Mouse (Mus musculus) left cerebral cortex, adult 6 months (tissue): ENCODE data around the gene Gm5286. TPM values are rescaled to one million over a fixed set of nuclear protein-coding genes. Genes with fewer than 3 reads are reported as not detected.

ENCODE experiments used
- long read RNA-seq, 2 experiments: library from polyadenylated mRNA; unstranded; transcript quantifications; one replicate each; pipeline ENCODE4 v2.0.0; 2019 to 2020
- polyA plus RNA-seq: library from polyadenylated mRNA; unstranded; fragments of <200 nt; fragmentation: Nextera tagmentation; gene quantifications from 2 replicates; pipeline ENCODE4 v1.2.3, GENCODE M21; 2021

Gm5286 gene
- not detected in 2 replicates for polyA plus RNA-seq
- long read RNA-seq, experiment 1: 0 reads
- long read RNA-seq, experiment 2: 0 reads

GRCm38 (mm10) chr3:94196414-94196813, at the start of gene Gm5286:
Gene Gm5286, plus strand, starts transcription at chr3:94196714.

GRCm38 (mm10) chr3:94178093-94178492, 18.4 kb upstream of the Gm5286 start, which contains the start of gene Gm10696:
Gene Gm10696, minus strand, starts transcription at chr3:94178193.

Other genes with a start within 250 kb of the Gm5286 start
- not detected in 2 replicates for gene Tdpoz5, start 235.4 kb upstream of the Gm5286 start, polyA plus RNA-seq
- not detected in 2 replicates for gene Gm9125, start 141.8 kb upstream of the Gm5286 start, polyA plus RNA-seq
- gene Gm10697, start 124.1 kb upstream of the Gm5286 start, polyA plus RNA-seq: not detected in 2 replicates
- not detected in 2 replicates for gene Gm10696, start 18.5 kb upstream of the Gm5286 start, polyA plus RNA-seq
- gene Gm4778, start 67.3 kb downstream of the Gm5286 start, polyA plus RNA-seq: not detected in 2 replicates
- 23.1 and 26.8 TPM in 2 replicates for gene Them4, start 113.4 kb downstream of the Gm5286 start, polyA plus RNA-seq
- not detected in 2 replicates for gene Them5, start 145.4 kb downstream of the Gm5286 start, polyA plus RNA-seq
- 0.15 and 1.1 TPM in 2 replicates for gene C2cd4d, start 165.7 kb downstream of the Gm5286 start, polyA plus RNA-seq
- gene Rorc, start 176.1 kb downstream of the Gm5286 start, polyA plus RNA-seq: 1.9 and 2.5 TPM in 2 replicates
- gene Lingo4, start 201.8 kb downstream of the Gm5286 start, polyA plus RNA-seq: 0.24 and 0.36 TPM in 2 replicates
- 14.9 and 19.5 TPM in 2 replicates for gene Tdrkh, start 216.6 kb downstream of the Gm5286 start, polyA plus RNA-seq
- 61.1 and 62.9 TPM in 2 replicates for gene Mrpl9, start 246.6 kb downstream of the Gm5286 start, polyA plus RNA-seq
- 0.20 and 0.23 TPM in 2 replicates for gene Oaz3, start 247.2 kb downstream of the Gm5286 start, polyA plus RNA-seq